Mouse (Mus musculus): ENCODE data around the gene Atp2b1. TPM values are rescaled to one million over a fixed set of nuclear protein-coding genes. Genes with fewer than 3 reads are reported as not detected.

The Atp2b1 gene
- total RNA-seq (2023) = 117 and 173 TPM in 2 replicates

DNA sequence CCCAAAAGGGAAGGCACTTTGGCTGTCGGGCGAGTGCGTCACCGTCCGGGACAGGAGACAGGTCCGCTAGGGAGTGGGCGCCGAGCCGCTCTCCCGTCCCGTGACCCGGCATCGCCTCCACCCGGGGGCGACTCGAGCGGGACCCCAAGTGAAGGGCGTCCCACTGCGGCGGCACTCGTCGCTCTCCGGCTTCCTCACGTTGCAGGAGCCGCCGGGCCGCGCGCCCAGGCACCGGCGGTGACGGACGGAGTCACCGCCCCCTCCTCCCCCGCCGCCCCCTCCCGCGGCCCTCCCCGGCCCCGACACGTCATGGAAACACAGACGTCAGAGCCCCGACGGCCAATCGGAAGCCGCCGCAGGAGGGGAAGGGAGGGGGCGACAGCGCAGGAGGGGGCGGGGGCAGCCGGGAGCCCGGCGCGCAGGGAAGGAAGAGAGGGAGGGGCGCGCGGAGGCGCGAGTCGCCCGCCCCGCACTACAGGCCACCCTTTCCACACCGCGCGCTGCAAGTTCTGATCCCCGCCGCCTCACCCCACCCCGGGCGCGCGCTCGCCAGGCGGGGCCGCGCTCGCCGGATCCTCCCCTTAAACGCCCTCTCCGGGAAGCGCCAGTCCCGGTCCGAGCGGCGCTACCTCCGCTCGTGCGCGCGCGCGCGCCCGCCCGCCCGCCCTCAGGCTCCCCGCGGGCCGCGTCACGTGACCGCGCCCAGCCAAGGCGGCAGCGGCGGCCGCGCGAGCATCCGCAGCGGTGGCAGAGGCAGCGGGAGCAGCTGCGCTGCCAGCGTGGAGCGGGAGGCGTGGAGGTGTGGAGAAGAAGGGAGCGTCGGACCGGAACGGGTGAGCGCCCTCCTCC is at the start of gene Atp2b1:
TSS of gene Atp2b1 (plus strand) at position 446 of the 849 bp plus-strand sequence.

Other genes with a start within 250 kb of the Atp2b1 start
- 8.5 and 11.1 TPM in 2 replicates for gene Poc1b, start 192.6 kb downstream of the Atp2b1 start, total RNA-seq (2023)
- 7.9 and 10.5 TPM in 2 replicates for gene Galnt4, start 193.8 kb downstream of the Atp2b1 start, total RNA-seq (2023)
- not detected in 2 replicates for gene Phxr2, start 211.9 kb downstream of the Atp2b1 start, total RNA-seq (2023)